Mouse (Mus musculus): ENCODE data around the gene Pgrmc2. TPM values are rescaled to one million over a fixed set of nuclear protein-coding genes. Genes with fewer than 3 reads are reported as not detected.

The Pgrmc2 gene
- polyA plus RNA-seq, 1 experiment: 7.6 TPM

GRCm38 (mm10) chr3:41018022-41018608 lies 64.7 kb downstream of the Pgrmc2 start:
- DNase-seq (ENCODE audit: low read depth, low spot score): no peak
- 39% methylated on average over 3 of the region's 3 CpGs for WGBS

Other genes with a start within 250 kb of the Pgrmc2 start
- 3.1 and 4.7 TPM in 2 replicates for gene Mfsd8, start 236.2 kb downstream of the Pgrmc2 start, polyA plus RNA-seq (2012; rRNA removed)
- 2.9 and 6.7 TPM in 2 replicates for gene Abhd18, start 236.1 kb downstream of the Pgrmc2 start, polyA plus RNA-seq (2012; rRNA removed)
- not detected in 2 replicates for gene 1700034I23Rik, start 180.5 kb downstream of the Pgrmc2 start, polyA plus RNA-seq (2012; rRNA removed)
- 13.5 and 22.2 TPM in 2 replicates for gene Larp1b, start 133.2 kb downstream of the Pgrmc2 start, polyA plus RNA-seq (2012; rRNA removed)